Mouse (Mus musculus) limb, embryonic 14.5 days (tissue): ENCODE data around the gene Polh. TPM values are rescaled to one million over a fixed set of nuclear protein-coding genes. Genes with fewer than 3 reads are reported as not detected.

ENCODE experiments used
- ATAC-seq: fragments of 200-750 bp; cut with Nextera tagmentation; 2 replicates; pipeline ENCODE4 v1.8.0; 2017; ENCODE audit warnings: low read depth, moderate number of reproducible peaks, moderate TSS enrichment; ENCODE audit not compliant: low FRiP score
- DNase-seq: peaks from one replicate; pipeline ENCODE4 v3.0.0-alpha.2; 2015; ENCODE audit warnings: low spot score
- H3K27ac ChIP-seq: fragments of 300-500 bp; sonication (generic); replicated peaks from 2 replicates; pipeline ENCODE4 v1.5.1; 2014; ENCODE audit warnings: low read depth, mild to moderate bottlenecking, low read length, moderate library complexity, mixed read lengths
- H3K27me3 ChIP-seq: fragments of 300-500 bp; sonication (generic); 2 replicates; pipeline ENCODE4 v1.6.1; 2014; ENCODE audit warnings: low read length, mixed read lengths; ENCODE audit not compliant: control insufficient read depth, insufficient read depth
- H3K36me3 ChIP-seq: fragments of 300-500 bp; sonication (generic); 2 replicates; pipeline ENCODE4 v1.6.1; 2014; ENCODE audit warnings: mild to moderate bottlenecking, low read length, moderate library complexity, mixed read lengths; ENCODE audit not compliant: control insufficient read depth, insufficient read depth
- H3K4me1 ChIP-seq: fragments of 300-500 bp; sonication (generic); 2 replicates; pipeline ENCODE4 v1.6.1; 2014; ENCODE audit warnings: antibody characterized with exemption, low read length, mixed read lengths; ENCODE audit not compliant: control insufficient read depth, insufficient read depth
- H3K4me2 ChIP-seq: fragments of 300-500 bp; sonication (generic); replicated peaks from 2 replicates; pipeline ENCODE4 v1.6.1; 2014; ENCODE audit warnings: low read depth, mild to moderate bottlenecking, low read length, moderate library complexity; ENCODE audit not compliant: severe bottlenecking
- H3K4me3 ChIP-seq: fragments of 300-500 bp; sonication (generic); replicated peaks from 2 replicates; pipeline ENCODE4 v1.5.1; 2014; ENCODE audit warnings: low read length
- H3K9ac ChIP-seq: fragments of 300-500 bp; sonication (generic); 2 replicates; pipeline ENCODE4 v1.6.1; 2014; ENCODE audit warnings: mild to moderate bottlenecking, low read depth, low read length, moderate library complexity; ENCODE audit not compliant: severe bottlenecking
- H3K9me3 ChIP-seq: fragments of 300-500 bp; sonication (generic); 2 replicates; pipeline ENCODE4 v1.6.1; 2016; ENCODE audit warnings: low read length; ENCODE audit not compliant: control insufficient read depth
- POLR2A ChIP-seq: fragments of 200-500 bp; IDR thresholded peaks from 2 replicates; pipeline ENCODE4 v1.8.0; 2012; ENCODE audit warnings: inconsistent platforms, mild to moderate bottlenecking, moderate library complexity, borderline replicate concordance; ENCODE audit not compliant: insufficient read depth, insufficient read length; ENCODE audit errors: extremely low read depth
- WGBS: fragments of 180-500 bp; shearing (Covaris S2); extraction: QIAGEN DNeasy Blood & Tissue Kit; methylation state at CpG from one replicate; pipeline ENCODE4 v1.1.7; 2014; 5-methylcytosine and 5-hydroxymethylcytosine counted together
- microRNA counts: library from miRNA; unstranded; fragments of <30 nt; microRNA quantifications from one replicate; lab custom pipeline; 2016
- microRNA-seq: library from miRNA; unstranded; fragments of <30 nt; microRNA quantifications from one replicate; pipeline ENCODE4, GENCODE M21; 2016
- polyA plus RNA-seq, 2 experiments: library from polyadenylated mRNA; depleted of rRNA in 1 of 2; stranded (reverse) in 1 of 2; unstranded in 1 of 2; fragments of >200 nt; fragmentation: Nextera tagmentation in 1 of 2; extraction: Ambion mirVana in 1 of 2; gene quantifications; 2 replicates each; pipeline versions ENCODE4 v1.2.1 to v1.2.3; 2012 to 2014

Gene Polh
- polyA plus RNA-seq, 2 experiments: 9.2 to 15.7 TPM

DNA sequence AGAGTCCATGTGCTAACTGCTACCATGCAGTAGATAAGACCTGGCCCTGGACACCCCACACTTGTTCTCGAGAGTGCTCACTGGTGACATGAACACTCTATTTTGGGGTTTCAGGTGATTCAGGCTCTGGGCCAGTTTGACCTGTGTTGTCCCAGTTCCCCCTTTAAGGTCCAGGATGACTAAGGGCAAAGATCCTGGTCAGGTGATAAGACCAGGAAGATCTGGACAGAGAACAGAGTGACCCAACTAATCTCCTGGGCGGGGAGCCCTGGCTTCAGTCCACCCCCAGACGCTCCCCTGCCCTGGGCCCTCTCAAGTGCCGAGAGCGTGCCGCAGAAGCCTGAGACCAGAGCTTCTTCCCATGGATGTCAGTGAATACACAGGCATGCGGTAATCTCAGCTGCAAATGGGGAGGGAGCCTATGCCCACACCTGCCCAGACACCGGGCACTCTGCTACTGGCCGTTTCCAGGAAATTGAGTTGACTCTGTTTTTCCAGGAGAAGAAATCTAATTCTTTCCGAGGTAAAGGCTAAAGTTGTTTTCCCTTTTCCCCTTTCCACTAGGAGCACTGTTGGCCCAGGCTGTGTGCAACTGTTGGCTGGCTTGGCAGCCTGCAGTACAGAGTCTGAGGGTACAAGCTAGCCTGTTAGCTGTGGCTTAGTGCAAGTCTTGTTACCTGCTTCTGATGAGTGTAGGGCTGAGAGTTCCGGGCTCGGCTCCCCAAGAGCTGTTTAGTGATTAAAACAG is 78.3 kb downstream of the Polh start:
- no peak overlapping the region for H3K27ac ChIP-seq
- ATAC-seq (no peak), DNase-seq (no peak)
- H3K36me3 ChIP-seq: peaks cover 84% of the 10 kb centered on the region
- no peak overlapping the region for H3K4me3 ChIP-seq
- 90% methylated on average over 12 of the region's 12 CpGs for WGBS
- H3K9ac ChIP-seq: no peak overlapping the region
- H3K4me2 ChIP-seq: no peak overlapping the region
- H3K27me3 ChIP-seq: no peaks in the 10 kb centered on the region
- H3K4me1 ChIP-seq: no peaks in the 10 kb centered on the region
- TF ChIP-seq POLR2A: no peak
- H3K9me3 ChIP-seq: no peaks in the 10 kb centered on the region

DNA sequence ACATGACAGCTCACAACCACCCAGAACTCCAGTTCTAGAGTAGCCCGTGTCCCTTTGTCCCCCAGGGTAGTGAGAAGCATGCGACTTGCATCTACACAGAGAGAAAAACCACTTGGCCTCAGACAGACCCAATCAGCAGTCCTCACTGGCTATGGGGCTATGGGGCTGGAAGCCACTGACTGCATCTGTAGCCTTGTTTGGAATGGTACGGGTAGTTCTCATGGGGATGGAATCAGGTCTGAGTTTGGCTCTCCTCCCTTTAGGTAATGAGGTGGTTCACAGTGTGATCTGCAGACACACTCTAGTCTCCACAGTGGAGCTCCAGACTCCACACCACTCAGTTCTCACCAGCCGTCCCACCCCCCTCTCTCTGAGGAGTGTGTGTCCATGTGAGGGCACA is 79.2 kb downstream of the Polh start:
- H3K36me3 ChIP-seq: peaks cover 84% of the 10 kb centered on the region
- no peak for DNase-seq
- H3K4me1 ChIP-seq: no peaks in the 10 kb centered on the region
- no peaks in the 10 kb centered on the region for H3K27me3 ChIP-seq
- H3K4me3 ChIP-seq: no peak overlapping the region
- TF ChIP-seq POLR2A: no peak
- H3K9me3 ChIP-seq: no peaks in the 10 kb centered on the region
- H3K9ac ChIP-seq: no peak overlapping the region
- H3K4me2 ChIP-seq: no peak overlapping the region
- no peak overlapping the region for H3K27ac ChIP-seq
- 87% methylated on average over 4 of the region's 4 CpGs for WGBS
- no peak for ATAC-seq

DNA sequence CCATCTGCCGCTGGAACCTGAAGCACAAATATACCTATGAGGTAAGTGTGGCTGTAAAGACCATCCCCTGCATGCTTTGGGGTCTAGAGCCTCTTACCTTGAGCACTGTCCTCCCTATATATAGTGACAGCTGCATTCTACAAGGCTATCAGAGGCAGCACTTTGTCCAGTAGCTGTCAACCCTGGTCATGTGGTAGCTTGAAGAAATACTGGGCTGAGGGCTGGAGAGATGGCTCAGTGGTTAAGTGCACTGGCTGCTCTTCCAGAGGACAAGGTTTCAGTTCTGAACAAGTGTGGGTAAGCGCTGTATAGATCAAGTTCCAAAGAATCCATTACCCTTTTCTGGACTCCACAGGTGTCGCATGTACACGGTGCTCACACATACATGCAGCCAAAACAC is 79.7 kb downstream of the Polh start:
- H3K27me3 ChIP-seq: no peaks in the 10 kb centered on the region
- WGBS: 96% methylated on average over 4 of the region's 4 CpGs
- no peaks in the 10 kb centered on the region for H3K9me3 ChIP-seq
- H3K27ac ChIP-seq: no peak overlapping the region
- peaks cover 84% of the 10 kb centered on the region for H3K36me3 ChIP-seq
- H3K4me2 ChIP-seq: no peak overlapping the region
- no peak for TF ChIP-seq POLR2A
- no peaks in the 10 kb centered on the region for H3K4me1 ChIP-seq
- H3K9ac ChIP-seq: no peak overlapping the region
- no peak overlapping the region for H3K4me3 ChIP-seq
- ATAC-seq: no peak
- DNase-seq: no peak

MicroRNA genes within 50 kb of the gene (microRNA counts, 519-probe panel; counts per million panel counts)
- microRNA mmu-miR-693-3p (lab: Ali Mortazavi, UCI) (not detected), microRNA mmu-miR-693-5p (lab: Ali Mortazavi, UCI) (not detected)

Small RNAs within 50 kb of the gene (microRNA-seq; reads per million reads assigned to microRNA genes)
- 0.92 reads per million for gene Mir693

Other genes with a start within 250 kb of the Polh start
- gene Vegfa, start 170.3 kb downstream of the Polh start, polyA plus RNA-seq (2012; rRNA removed): 306 and 353 TPM in 2 replicates
- gene Vegfa, start 170.3 kb downstream of the Polh start, polyA plus RNA-seq (2014; fragmentation: Nextera tagmentation; extraction: Ambion mirVana): 5.3 and 6.0 TPM in 2 replicates
- 63.3 and 92.3 TPM in 2 replicates for gene Mrps18a, start 91.7 kb downstream of the Polh start, polyA plus RNA-seq (2012; rRNA removed)
- gene Mrps18a, start 91.7 kb downstream of the Polh start, polyA plus RNA-seq (2014; fragmentation: Nextera tagmentation; extraction: Ambion mirVana): 121 and 132 TPM in 2 replicates
- gene Rsph9, start 58.4 kb downstream of the Polh start, polyA plus RNA-seq (2012; rRNA removed): 10.1 and 13.2 TPM in 2 replicates
- 11.8 and 15.0 TPM in 2 replicates for gene Rsph9, start 58.4 kb downstream of the Polh start, polyA plus RNA-seq (2014; fragmentation: Nextera tagmentation; extraction: Ambion mirVana)
- 25.4 and 27.9 TPM in 2 replicates for gene Mad2l1bp, start 49.1 kb downstream of the Polh start, polyA plus RNA-seq (2012; rRNA removed)
- 32.1 and 32.7 TPM in 2 replicates for gene Mad2l1bp, start 49.1 kb downstream of the Polh start, polyA plus RNA-seq (2014; fragmentation: Nextera tagmentation; extraction: Ambion mirVana)
- 166 and 177 TPM in 2 replicates for gene Gtpbp2, start 41.6 kb downstream of the Polh start, polyA plus RNA-seq (2012; rRNA removed)
- gene Gtpbp2, start 41.6 kb downstream of the Polh start, polyA plus RNA-seq (2014; fragmentation: Nextera tagmentation; extraction: Ambion mirVana): 29.8 and 38.3 TPM in 2 replicates
- 49.7 and 52.8 TPM in 2 replicates for gene Xpo5, start 137 bp upstream of the Polh start, polyA plus RNA-seq (2012; rRNA removed)
- 45.0 and 48.8 TPM in 2 replicates for gene Xpo5, start 137 bp upstream of the Polh start, polyA plus RNA-seq (2014; fragmentation: Nextera tagmentation; extraction: Ambion mirVana)
- 112 and 120 TPM in 2 replicates for gene Polr1c, start 45.4 kb upstream of the Polh start, polyA plus RNA-seq (2012; rRNA removed)
- 87.5 and 98.4 TPM in 2 replicates for gene Polr1c, start 45.4 kb upstream of the Polh start, polyA plus RNA-seq (2014; fragmentation: Nextera tagmentation; extraction: Ambion mirVana)
- gene Yipf3, start 45.4 kb upstream of the Polh start, polyA plus RNA-seq (2012; rRNA removed): 92.5 and 136 TPM in 2 replicates
- gene Yipf3, start 45.4 kb upstream of the Polh start, polyA plus RNA-seq (2014; fragmentation: Nextera tagmentation; extraction: Ambion mirVana): 134 and 142 TPM in 2 replicates
- gene Lrrc73, start 50.9 kb upstream of the Polh start, polyA plus RNA-seq (2012; rRNA removed): 4.3 and 5.8 TPM in 2 replicates
- gene Lrrc73, start 50.9 kb upstream of the Polh start, polyA plus RNA-seq (2014; fragmentation: Nextera tagmentation; extraction: Ambion mirVana): 1.4 and 2.0 TPM in 2 replicates
- gene Tjap1, start 80.4 kb upstream of the Polh start, polyA plus RNA-seq (2012; rRNA removed): 117 and 140 TPM in 2 replicates
- 50.6 and 64.7 TPM in 2 replicates for gene Tjap1, start 80.4 kb upstream of the Polh start, polyA plus RNA-seq (2014; fragmentation: Nextera tagmentation; extraction: Ambion mirVana)
- gene Dlk2, start 94.8 kb upstream of the Polh start, polyA plus RNA-seq (2012; rRNA removed): 20.8 and 24.2 TPM in 2 replicates
- gene Dlk2, start 94.8 kb upstream of the Polh start, polyA plus RNA-seq (2014; fragmentation: Nextera tagmentation; extraction: Ambion mirVana): 10.1 and 10.3 TPM in 2 replicates
- 15.5 and 20.9 TPM in 2 replicates for gene Abcc10, start 125.7 kb upstream of the Polh start, polyA plus RNA-seq (2012; rRNA removed)
- gene Abcc10, start 125.7 kb upstream of the Polh start, polyA plus RNA-seq (2014; fragmentation: Nextera tagmentation; extraction: Ambion mirVana): 5.8 and 7.3 TPM in 2 replicates
- gene Zfp318, start 181.1 kb upstream of the Polh start, polyA plus RNA-seq (2012; rRNA removed): 23.0 and 23.7 TPM in 2 replicates
- gene Zfp318, start 181.1 kb upstream of the Polh start, polyA plus RNA-seq (2014; fragmentation: Nextera tagmentation; extraction: Ambion mirVana): 18.4 and 22.7 TPM in 2 replicates
- gene Crip3, start 226.3 kb upstream of the Polh start, polyA plus RNA-seq (2012; rRNA removed): 4.5 and 6.8 TPM in 2 replicates
- 1.4 and 3.1 TPM in 2 replicates for gene Crip3, start 226.3 kb upstream of the Polh start, polyA plus RNA-seq (2014; fragmentation: Nextera tagmentation; extraction: Ambion mirVana)
- gene Slc22a7, start 235.8 kb upstream of the Polh start, polyA plus RNA-seq (2012; rRNA removed): not detected in 2 replicates
- not detected in 2 replicates for gene Slc22a7, start 235.8 kb upstream of the Polh start, polyA plus RNA-seq (2014; fragmentation: Nextera tagmentation; extraction: Ambion mirVana)